Mouse (Mus musculus) B cell, adult 2 months (primary cell): ENCODE results near the gene Fgg.

Experiments
- DNase-seq, 2 experiments: peaks; one replicate each; pipeline ENCODE4 v3.0.0; 2022

Gene Fgg

DNA sequence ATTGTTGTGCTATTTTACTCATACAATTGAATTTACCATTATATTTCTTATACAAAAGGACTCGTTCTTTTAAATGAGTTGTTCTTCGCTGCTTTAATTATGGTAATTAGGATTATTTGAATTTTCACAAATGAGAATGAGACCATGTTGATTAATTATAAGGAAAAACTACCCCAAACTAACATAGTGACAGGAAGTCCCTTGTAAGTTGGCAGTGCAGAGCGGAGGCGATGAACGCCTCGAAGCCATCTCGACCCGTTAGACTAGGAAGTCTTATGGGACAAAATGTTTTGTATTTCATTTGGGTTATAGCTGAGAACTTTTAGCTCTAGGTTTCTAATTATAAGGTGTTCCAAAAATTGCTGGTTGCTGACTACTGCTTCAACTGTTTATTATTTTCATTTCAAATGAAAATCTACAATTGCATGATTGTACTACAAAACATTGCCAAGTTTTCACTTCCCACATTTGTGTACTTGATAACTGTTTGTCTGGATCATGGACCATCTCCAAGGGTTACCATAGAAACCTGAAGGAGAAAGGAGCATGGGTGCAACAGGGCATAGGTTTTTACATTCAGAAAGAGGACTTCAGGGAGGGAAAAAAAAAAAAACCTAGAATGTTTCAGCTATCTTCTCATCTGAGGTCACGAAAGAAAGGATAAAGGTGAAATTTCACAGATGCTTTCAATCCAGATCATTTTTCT lies 20.2 kb downstream of the Fgg start:
- no peak for DNase-seq

DNA sequence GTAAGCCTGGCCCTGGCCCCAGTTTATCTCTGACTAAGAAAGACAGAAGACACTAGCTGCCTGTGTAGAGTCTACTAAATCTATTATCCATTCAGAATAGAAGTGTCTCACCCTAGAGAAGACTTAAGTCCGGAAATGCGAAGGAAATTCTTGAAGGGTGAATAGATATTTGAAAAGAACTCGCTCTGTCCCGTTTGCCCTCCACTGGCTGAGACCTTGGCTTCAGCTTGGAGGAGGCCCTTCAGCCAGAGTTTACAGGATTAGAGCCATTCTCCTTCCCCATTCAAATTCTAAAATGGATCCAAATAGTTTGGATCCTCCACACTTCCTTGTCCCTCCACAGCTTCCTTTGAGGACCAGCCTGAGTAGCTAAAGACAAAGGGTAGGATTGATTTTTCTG lies 22.8 kb downstream of the Fgg start:
- DNase-seq = no peak

DNA sequence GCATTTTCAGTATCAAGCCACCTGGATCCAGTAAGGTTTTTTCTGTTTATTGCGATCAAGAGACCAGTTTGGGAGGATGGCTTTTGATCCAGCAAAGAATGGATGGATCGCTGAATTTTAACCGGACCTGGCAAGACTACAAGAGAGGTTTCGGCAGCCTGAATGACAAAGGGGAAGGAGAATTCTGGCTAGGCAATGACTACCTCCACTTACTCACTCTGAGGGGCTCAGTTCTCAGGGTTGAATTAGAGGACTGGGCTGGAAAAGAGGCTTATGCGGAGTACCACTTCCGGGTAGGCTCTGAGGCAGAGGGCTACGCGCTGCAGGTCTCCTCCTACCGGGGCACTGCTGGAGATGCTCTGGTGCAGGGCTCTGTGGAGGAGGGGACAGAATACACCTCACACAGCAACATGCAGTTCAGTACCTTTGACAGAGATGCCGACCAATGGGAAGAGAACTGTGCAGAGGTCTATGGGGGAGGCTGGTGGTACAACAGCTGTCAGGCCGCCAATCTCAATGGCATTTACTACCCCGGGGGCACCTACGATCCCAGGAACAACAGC lies 25.3 kb downstream of the Fgg start:
- DNase-seq = no peak

- DNase-seq = no peak
Measured at GRCm38 (mm10) chr3:83033801-83034200, 26.3 kb downstream of the Fgg start.

GRCm38 (mm10) chr3:83038865-83039264 lies 31.3 kb downstream of the Fgg start:
- DNase-seq = no peak

- DNase-seq = no peak
Measured at GRCm38 (mm10) chr3:83039666-83040065, 32.1 kb downstream of the Fgg start.

DNA sequence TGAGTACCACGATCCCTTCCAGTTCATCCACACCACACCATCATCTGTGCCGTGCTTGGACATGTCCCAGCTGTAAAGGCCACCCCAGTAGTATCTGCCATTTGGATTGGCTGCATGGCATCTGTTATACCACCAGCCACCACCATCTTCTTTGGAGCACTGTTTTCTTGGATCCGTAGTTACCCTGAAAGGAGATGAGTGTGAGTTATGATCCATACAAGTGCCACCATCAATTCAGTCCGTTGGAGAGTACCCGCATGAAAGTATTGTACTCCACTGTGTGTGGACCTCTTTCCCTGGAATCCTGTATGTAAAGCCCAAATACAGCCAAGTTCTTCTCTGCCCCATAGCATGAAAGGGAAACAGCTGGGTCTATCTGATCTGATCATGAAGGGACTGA lies 34.9 kb downstream of the Fgg start:
- DNase-seq = no peak

- DNase-seq = no peak
Measured at GRCm38 (mm10) chr3:83046649-83047048, 39.1 kb downstream of the Fgg start.

GRCm38 (mm10) chr3:83049680-83050079 lies 42.2 kb downstream of the Fgg start, which contains the start of gene Fgb:
TSS of gene Fgb (minus strand) at chr3:83049863.
- DNase-seq = no peak

DNA sequence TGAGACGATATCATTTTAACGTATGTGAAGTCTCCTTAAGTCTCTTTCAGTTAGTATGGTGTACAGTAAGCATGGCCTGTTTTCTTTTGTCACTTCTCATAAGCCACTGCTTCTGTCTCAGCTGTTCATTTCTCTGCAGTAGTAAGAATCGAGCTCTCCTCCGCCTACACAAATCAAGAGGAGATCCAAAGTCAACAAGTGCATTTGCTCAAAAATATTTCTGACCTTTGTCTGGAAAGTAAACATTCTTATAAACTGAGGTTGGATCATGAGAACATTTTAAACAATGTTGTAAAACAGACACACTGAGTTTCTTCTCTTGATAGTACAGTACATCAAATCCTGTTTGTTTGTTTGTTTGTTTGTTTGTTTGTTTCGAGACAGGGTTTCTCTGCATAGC lies 43.1 kb downstream of the Fgg start:
- no peak for DNase-seq

DNA sequence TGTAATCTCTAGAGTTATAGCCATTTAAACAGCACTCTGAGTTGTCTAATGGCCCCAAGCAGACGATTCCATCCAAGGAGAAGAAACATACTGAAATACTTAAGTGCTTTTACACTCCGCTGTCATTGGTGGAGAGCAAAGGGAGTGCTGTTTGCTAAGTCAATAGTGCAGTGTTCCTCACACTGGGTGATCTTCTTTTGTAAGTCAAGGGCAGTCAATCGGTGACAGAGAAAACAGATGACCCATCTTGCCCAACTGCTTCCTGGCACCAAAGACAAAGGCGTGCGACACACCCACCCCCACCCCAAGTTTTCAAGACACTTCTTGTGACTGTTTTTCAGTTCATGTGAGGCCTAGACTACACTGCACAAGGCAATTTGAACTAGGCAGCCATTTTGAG lies 44.6 kb downstream of the Fgg start:
- DNase-seq = no peak

- DNase-seq = no peak
Measured at GRCm38 (mm10) chr3:83053126-83053525, 45.6 kb downstream of the Fgg start.

DNA sequence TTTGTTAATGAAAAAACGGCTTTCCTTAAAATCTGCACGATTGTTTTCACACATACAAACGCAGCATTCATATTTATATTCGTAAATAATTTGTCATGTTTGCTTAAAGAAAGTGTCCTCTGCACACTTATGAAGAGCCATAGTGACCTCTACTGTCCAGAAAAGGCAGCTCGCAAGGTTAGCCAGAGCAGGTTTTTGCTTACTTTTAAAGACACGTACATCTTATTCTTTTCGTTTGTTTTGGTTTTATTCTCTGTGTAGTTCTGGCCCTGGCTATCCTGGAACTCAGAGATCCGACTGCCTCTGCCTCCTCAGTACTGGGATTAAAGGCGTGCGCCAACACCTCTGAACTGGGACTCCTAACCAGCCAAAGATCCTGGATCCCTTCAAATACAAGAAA lies 46.2 kb downstream of the Fgg start:
- peak; percentile 39 to 40 for DNase-seq

DNA sequence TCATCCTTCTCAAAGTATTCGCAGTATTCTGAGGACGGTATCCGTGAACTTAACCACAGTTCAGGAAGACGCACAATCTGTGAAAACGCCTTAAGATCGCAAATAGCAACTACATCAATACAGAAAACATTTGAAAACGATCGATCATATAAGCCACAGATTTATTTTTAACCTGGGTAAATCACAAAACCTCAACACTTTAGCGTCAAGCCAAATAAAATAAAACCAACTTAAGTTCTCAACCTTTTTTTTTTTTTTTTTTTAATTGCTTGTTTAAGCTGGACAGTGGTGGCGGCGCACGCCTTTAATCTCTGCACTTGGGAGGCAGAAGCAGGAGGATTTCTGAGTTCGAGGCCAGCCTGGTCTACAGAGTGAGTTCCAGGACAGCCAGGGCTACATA lies 47.2 kb downstream of the Fgg start:
- no peak for DNase-seq

DNA sequence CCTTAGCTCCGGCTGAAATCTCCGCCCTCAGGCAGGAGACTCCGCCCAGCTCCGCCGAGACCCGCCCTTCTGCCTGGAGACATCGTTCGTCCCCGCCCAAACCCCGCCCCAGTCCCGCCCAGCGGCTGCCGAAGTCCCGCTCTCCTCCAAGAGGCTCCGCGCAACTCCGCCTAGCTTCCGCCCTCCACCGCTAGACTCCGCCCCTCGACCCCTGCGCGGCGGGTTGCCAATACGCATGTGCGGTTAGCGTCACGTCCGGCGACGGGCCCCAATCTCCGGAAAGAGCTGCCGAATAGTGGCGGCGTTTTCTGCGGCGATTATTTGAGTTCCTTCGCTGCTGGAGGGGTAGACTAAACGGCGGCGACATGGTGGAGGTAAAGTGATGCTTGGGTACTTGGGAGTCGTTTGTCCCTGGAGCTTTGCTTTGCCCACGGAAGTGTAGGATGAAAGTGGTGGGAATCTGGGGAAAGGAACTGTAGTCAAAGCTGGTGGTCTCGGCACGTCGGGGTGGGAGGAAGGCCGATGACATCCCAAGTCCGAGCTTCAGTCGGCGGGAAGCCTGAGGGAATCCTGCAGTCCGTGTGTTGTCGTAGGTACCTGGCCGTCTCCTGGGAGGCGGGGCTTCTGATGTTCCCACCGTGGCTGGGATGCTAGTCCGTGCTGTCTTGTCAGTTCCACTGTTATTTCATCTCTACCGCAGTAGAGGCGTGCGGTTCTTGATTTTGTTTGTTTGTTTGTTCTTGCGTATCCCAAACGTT lies 47.9 kb downstream of the Fgg start, which contains the start of gene Plrg1:
TSS of gene Plrg1 (plus strand) at position 242 of the 758 bp plus-strand sequence.
- DNase-seq = peak; percentile 99

DNA sequence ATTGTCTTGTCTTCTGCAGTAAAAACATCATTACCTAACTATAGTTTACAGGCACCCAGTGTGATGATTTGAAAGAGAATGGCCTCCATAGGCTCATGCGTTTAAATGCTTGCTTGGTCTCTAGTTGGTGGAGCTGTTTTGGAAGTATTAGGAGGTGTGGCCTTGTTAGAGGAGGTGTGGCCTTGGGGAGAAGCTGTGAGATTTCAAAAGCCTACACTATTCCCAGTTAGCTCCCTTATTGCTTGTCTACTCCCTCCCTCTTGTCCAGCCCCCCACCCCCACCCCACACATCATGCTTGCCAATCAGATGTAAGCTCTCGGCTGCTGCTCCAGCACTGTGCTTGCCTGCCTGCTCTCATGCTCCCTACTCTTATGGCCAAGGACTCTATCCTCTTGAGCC lies 49.5 kb downstream of the Fgg start:
- DNase-seq = no peak
